Mouse (Mus musculus): ENCODE results near the gene Mocs1.

Mocs1 gene

GRCm38 (mm10) chr17:49428239-49428688 is at the start of gene Mocs1:
TSS of gene Mocs1 (plus strand) at chr17:49428362.
- peak; percentile 98 for DNase-seq

GRCm38 (mm10) chr17:49379645-49380044 is 48.5 kb upstream of the Mocs1 start:
- no peak for DNase-seq

GRCm38 (mm10) chr17:49384217-49384943 is 43.8 kb upstream of the Mocs1 start:
- DNase-seq: no peak

DNA sequence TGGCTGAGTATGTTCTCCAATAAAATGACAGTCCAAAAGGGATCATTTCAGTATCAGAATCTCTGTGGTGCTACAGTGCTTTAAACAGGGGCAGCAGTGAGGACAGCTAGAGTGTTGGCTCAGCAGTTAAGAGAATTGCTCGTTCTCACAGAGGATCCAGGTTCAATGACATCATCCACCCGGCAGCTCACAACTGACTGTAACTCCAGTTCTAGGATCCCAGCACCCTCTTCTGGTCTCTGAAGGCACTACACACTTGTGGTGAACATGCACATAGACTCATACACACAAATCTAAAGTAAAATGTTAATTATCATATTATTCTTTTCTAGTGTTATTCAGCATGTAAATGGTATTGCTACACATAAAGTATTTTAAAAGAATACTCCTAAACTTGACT is 40.4 kb upstream of the Mocs1 start:
- no peak for DNase-seq

GRCm38 (mm10) chr17:49392751-49393150 is 35.4 kb upstream of the Mocs1 start:
- DNase-seq: no peak

DNA sequence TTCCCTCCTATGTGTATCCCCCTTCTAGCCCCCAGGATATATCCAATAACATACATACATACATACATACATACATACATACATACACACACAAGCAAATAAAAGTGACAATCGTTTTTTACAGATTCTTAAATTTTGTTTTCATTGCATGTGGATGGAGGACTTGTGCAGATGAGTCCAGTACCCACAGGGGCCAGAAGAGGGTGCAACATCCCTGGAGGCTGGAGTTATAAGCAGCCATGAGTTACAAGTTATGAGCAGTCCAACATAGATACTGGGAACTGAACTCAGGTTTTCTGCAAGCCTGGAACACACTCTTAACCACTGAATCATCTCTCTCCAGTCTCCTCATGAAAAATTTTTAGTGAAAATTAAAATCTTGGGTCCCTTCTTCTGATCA is 33.3 kb upstream of the Mocs1 start:
- DNase-seq: peak; percentile 9

GRCm38 (mm10) chr17:49399605-49400004 is 28.6 kb upstream of the Mocs1 start:
- no peak for DNase-seq

GRCm38 (mm10) chr17:49400130-49400529 is 28.0 kb upstream of the Mocs1 start:
- peak; percentile 83 for DNase-seq

GRCm38 (mm10) chr17:49403151-49403550 is 25.0 kb upstream of the Mocs1 start:
- no peak for DNase-seq

GRCm38 (mm10) chr17:49405927-49406326 is 22.2 kb upstream of the Mocs1 start:
- no peak for DNase-seq

- no peak for DNase-seq
Measured at GRCm38 (mm10) chr17:49412974-49413373, 15.2 kb upstream of the Mocs1 start.

DNA sequence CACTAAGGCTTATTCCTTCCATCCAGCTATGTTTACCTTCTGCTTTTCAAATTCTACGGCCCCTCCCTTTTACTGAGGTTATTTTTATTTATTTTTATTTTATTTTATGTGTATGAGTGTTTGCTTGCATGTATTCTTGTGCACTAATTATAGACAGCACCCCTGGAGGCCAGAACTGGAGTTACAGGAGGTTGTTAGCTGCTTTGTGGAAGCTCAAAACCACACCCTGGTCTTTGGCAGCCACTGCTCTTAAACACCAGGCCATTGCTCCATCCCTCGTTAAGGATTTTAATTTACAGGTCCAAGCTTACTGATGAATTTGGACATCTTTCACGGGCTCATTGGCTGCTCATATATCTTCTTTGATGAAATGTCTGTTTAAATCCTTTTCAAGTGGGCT is 14.6 kb upstream of the Mocs1 start:
- DNase-seq: no peak

DNA sequence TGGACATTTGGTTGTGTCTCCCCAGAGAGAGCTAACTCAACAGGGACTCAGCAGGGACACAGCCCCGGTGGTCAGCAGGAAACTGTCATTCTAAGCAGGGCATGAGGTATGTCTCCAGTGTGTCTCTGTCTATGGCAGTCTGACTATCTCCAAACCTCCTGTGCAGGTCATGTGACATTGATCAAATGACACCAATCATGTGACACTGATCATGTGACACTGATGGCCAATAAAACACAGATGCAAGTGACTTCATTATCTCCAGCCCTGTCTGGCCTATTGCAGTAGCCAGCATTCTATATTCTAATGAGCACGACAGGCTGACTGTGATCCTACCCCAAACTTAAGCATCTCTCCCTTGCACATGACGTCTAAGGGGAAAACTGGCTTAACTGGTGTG is 11.9 kb upstream of the Mocs1 start:
- no peak for DNase-seq

DNA sequence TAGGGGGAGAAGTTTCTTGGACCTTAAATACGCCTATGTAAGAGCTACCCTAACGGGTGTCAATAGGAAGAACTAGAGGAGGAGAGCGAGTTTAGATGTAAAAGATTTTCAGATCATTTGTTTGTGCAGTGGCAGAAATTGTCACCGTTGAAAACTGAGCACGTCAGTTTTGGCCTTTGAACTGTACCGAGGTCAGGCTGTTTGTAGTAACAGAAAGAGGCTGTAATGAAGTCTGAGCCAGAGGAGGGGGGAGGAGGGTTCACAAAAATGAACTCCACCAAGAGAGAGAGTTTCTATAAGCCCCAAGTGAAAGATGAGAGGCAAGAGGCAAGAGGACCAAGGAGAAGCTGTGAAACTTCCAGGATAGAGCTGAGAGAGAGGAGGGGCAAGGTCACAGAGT is 8.3 kb upstream of the Mocs1 start:
- peak; percentile 28 for DNase-seq

- no peak for DNase-seq
Measured at GRCm38 (mm10) chr17:49422286-49423066, 5.7 kb upstream of the Mocs1 start.

DNA sequence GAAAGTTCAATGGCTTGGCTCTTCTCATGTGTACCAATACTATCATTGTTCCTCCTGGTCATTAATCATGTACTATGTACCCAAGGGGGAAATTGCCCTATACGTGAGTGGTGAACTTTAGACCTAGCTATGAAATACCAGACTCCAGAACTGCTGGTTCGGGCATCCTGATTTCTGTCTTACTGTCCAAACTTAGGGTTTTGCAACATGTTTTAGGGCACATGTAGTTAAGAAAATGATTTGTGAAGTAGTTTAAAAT is 5.2 kb upstream of the Mocs1 start:
- DNase-seq: no peak

GRCm38 (mm10) chr17:49423872-49424271 is 4.3 kb upstream of the Mocs1 start:
- DNase-seq: no peak

- peak; percentile 38 for DNase-seq
Measured at GRCm38 (mm10) chr17:49427631-49428238, 427 bp upstream of the Mocs1 start.

DNA sequence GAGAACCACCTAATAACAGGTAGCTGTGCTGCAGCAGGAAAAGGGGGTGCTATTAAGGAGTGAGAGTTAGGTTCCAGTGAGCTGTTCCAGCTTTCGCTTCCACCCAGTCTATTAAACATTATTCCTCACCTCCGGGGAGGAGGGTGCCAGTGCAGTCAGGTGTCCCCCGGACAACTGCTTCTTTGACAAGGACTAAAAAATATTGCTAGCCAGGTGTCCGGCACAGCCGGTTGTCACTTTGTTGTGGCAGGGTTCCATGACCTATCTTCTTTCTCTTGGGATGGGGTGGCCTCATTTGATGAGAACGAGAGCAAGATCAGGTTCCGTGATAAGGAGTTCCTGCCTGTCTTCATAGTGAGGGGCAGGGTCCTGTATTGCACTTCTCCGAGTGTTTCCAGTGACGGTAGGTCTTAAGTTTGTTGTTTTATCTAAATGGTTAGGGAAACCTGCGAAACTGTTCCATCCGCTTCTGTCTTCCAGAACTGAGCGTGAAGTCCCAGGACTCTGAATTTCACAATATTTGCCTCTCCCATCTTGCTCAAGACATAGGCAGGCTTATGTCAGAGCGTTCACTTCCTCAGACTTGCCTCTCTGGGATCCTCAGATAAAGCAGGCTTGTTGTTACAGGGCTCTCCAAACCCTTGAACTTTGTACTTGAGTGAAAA is 721 bp downstream of the Mocs1 start:
- DNase-seq: peak; percentile 69

- DNase-seq: no peak
Measured at GRCm38 (mm10) chr17:49429471-49430129, 1.4 kb downstream of the Mocs1 start.

- no peak for DNase-seq
Measured at GRCm38 (mm10) chr17:49430136-49430535, 2.0 kb downstream of the Mocs1 start.

DNA sequence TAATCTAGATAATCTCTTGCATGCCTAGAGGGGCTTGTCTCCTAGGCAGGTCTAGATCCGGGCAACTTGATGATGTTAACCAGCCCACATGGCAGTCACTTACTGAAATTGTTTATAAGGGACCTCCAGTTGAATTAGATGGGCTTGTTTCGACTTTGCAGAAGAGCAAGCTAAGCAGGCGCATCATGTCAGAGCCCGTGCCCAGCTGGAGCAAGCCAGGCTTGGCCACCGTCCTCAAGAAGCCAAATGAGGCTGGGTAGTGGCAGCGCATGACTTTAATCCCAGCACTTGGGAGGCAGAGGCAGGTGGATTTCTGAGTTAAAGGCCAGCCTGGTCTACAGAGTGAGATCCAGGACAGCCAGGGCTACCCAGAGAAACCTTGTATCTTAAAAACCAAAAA is 3.0 kb downstream of the Mocs1 start:
- no peak for DNase-seq
